Mouse (Mus musculus) frontal cortex, postnatal 10 days (tissue): Measurements from ENCODE around the gene Fam131c.

Experiments
- DNase-seq, 2 experiments: peaks; one replicate each; pipeline ENCODE4 v3.0.0; 2022; ENCODE audit warnings: low spot score in 2 of 2, mixed read lengths in 1 of 2

The Fam131c gene

DNA sequence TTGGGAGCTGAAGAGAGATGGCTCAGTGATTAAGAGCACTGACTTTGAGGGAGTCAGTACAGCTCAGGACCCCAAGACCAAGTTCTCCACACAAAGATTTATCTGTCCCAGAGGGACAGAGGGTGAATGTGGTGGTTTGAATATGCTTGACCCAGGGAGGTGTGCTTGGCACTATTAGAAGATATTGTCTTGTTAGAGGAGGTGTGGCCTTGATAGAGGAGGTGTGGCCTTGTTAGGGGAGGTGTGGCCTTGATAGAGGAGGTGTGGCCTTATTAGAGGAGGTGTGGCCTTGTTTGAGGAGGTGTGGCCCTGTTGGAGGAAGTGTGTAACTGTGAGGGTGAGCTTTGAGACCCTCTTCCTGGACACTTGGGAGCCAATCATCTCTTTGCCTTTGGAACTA is 10.2 kb upstream of the Fam131c start:
- DNase-seq = no peak

DNA sequence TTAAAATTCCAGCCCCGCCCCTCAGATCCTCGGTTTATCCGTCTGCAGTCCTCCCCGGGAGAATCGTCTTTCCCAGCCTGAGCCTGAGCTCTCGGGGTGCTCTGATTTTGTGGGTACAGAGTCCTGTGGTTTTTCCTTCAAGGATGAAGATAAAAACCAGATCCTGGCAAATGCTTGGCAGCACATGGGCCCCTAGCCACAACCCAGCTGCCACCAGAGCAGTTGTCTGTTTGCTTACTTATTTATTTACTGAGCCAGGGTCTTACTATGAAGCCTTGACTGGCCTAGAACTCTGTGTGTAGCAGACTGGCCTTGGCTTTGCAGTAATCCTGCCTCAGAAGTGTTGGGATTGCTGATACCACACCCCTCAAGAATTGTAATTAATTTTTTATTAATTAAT is 8.8 kb upstream of the Fam131c start:
- DNase-seq = no peak

DNA sequence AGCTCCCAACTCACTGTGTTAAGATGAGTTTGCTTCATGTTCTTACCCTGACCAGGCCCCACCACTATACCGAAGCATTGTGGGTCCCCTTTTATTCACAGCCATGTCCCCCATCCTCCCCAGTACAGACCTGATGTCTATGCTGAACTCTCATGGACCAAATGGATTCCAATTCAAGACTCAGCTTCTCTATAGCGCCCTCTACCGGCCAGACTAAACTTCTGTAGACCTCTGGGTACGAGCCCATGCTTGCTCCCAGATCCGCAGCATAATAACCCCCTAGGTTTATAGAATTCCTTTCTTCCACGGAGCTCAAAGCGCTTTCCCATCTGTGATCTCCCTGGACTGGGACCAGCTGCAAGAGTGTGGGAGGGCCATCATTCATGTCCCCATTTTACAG is 7.2 kb upstream of the Fam131c start:
- no peak for DNase-seq

GRCm38 (mm10) chr4:141362937-141363548 is 5.0 kb upstream of the Fam131c start:
- peak; percentile 42 to 74 for DNase-seq

- DNase-seq = no peak
These were observed 2.9 kb upstream of the Fam131c start for GRCm38 (mm10) chr4:141365126-141365525.

DNA sequence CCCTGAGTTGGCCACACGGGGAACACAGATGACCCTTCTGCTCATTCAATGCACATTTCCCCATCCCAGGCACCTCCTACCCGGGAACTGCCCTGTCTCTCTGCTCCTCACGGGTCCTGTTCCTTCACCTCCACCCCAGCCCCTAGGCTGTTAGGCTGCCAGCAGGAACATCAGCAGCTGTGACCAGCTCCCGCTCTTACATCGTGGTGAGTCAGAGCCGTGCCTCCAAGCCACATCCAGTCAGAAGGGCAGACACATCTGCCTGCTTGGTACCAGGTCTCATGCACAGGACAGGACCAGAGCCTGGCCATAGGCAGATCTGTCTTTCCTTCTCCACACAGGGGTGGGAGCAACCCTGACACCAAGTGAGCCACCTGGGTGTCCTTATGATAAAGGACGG is 2.1 kb upstream of the Fam131c start:
- no peak for DNase-seq

GRCm38 (mm10) chr4:141372426-141372825 is 4.4 kb downstream of the Fam131c start:
- no peak for DNase-seq

DNA sequence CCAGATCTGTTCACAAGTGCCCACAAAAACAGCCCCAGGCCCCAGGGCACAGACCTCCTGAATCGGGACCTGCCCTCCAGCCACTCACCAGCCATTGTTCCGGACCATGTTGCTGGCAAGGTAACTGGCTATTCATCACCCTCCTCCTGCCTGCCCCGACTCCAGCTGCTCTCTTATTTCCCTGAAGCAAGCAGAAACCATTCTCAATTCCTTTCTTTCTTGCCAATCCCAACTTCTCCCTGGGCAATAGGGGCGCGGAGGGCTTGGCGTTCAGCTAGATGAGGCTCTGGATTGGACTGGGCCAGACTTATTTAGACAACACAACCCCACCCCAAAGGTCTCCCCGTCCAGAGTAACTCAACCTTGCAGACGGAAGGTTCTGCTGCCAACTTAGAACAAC is 11.7 kb downstream of the Fam131c start:
- no peak for DNase-seq

GRCm38 (mm10) chr4:141382406-141382805 is 14.4 kb downstream of the Fam131c start:
- no peak for DNase-seq

DNA sequence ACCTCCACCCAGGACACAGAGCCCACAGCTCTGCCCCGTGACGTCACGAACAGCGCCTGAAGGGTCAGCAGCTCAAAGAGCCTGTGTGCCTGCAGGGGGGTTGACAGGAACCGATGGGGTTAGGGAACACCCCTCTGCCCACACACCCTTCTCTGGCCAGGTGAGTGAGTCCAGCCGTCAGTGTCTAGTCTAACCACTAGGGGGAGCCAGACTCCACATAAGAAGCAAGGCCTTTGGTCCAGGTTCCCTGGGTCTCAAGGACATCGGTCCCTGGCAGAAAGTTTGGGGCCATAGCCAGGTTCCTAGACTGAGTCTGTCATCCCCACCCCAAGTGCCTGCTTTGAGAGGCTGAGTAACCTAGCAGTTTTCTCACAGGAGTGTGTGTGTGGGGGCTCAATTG is 17.3 kb downstream of the Fam131c start:
- DNase-seq = no peak

DNA sequence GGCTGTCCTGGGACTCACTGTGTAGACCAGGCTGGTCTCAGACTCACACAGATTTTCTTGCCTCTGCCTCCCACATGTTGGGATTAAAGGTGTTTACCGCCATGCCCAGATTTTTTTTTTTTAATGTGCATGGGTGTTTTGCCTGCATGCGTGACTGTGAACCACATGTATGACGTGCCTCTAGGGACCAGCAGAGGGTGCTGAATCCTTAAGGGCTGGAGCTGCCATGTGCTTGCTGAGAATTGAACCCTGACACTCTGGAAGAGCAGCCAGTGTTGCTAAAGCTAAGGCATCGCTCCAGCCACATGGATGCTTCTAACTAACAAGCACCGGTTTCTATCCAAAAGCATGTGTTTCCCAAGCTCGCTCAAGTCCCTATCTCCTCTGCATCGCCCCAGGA is 18.1 kb downstream of the Fam131c start:
- DNase-seq = no peak

DNA sequence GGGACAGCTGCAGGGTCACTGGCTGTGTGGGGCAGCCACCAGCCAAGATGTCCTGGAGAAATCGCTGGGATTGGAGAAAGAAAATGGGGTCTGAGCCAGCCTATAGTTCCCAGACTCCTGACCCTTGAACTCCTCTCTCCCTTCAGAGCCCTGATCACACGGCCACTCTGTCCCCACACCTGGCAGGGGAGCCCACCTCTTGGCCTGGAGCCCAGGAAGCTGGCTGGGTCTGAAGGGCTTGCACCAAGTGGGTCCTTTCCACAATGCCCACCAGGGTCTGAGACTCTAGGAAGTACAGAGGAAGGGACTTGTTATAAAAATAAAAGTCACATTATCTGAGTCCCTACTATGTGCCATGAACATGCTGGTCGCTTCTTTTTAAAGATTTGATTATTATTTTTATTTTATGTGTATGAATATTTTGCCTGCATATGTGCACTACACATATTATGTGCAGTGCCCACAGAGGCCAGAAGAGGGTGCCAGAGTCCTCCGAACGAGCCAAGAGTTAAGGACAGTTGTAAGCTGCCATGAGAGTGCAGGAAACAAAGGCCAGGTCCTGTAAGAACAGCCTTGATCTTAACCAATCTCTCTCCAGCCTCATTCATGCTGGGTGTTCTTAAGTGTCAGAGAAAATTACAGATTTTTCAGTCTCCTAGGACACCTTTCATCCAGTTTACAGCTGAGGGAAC is 19.2 kb downstream of the Fam131c start:
- peak in 1 of 2 experiments; percentile 69 for DNase-seq

GRCm38 (mm10) chr4:141387933-141388332 is 19.9 kb downstream of the Fam131c start:
- no peak for DNase-seq

DNA sequence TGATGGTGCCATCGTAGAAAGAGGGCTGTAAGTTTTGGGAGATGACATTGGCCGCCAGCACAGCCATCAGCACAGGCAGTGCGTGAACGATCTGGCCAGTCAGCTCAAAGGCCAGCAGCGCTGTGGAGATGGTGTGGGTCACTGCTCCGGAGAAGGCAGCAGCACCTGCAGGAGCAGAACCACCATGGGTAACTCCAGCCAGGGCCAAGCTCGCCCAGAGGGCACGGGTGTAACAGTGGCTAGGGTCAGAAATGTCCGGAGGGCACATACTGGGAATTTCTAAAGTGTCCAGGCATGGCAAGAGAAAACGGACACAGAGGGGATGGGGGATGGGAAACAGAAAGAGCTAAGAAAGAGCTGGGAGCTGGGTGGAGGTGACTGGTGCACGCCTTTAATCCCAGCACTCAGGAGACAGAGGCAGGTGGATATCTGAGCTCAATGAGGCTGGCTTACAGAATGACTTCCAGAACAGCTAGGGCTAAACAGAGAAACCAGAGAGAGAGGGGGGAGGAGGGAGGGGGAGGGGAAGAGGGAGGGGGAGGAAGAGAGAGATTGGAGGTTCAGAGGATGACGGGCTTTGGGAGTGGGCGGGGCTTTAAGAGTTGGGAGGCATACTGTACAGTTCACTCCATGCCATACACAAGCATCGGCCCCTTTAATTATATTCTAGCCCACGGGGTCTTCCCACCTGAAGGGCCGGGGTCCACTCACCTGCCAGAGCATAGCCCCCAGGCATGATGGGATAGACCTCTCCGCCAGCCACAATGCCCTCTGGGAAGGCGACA is 21.5 kb downstream of the Fam131c start:
- no peak for DNase-seq

- no peak for DNase-seq
These were observed 23.3 kb downstream of the Fam131c start for GRCm38 (mm10) chr4:141391293-141391692.

DNA sequence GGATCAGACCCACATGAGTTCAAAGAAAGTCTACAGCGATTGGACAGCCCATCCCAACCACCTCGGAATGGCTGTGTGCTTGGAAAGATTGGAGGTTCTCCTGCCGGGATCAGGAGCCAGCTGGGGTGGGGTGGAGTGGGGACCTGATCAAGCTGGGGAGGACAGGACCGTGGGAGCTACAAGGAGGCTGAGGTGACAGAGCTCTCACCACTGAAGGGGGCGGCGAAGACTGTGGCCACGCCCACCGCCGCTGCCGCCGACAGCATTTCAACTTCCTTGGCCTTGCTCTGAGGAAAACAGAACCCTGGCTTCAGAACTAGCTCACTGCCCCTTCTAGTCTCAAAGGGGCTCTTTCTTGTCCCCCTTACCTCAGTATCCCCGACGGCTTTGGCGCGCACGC is 26.7 kb downstream of the Fam131c start:
- DNase-seq = no peak

- no peak for DNase-seq
These were observed 29.8 kb downstream of the Fam131c start for GRCm38 (mm10) chr4:141397861-141398260.

GRCm38 (mm10) chr4:141398545-141398944 is 30.5 kb downstream of the Fam131c start, which contains the start of gene Clcnka:
Gene Clcnka, minus strand, starts transcription at chr4:141398724.
- no peak for DNase-seq

DNA sequence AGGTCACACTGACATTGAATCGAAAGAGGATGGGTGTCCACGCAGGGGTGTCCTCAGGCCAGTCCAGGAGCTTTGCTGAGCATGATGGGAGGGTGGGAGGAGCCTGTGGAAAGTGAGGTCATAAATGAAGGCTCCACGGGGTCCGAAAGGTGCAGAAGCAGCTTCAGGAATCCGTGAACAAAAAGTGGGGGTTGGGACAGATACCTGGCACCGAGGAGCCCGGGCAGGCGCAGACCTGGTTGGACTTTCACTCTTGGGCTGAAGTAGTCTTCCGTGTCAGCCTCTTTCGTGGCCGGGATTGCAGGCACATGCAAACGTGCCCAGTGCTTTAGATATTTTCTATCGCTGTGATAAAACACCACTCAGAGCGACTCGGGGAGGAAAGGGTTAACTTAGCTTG is 32.2 kb downstream of the Fam131c start:
- no peak for DNase-seq

- DNase-seq = peak; percentile 78 to 89
These were observed 36.7 kb downstream of the Fam131c start for GRCm38 (mm10) chr4:141404518-141405313.

DNA sequence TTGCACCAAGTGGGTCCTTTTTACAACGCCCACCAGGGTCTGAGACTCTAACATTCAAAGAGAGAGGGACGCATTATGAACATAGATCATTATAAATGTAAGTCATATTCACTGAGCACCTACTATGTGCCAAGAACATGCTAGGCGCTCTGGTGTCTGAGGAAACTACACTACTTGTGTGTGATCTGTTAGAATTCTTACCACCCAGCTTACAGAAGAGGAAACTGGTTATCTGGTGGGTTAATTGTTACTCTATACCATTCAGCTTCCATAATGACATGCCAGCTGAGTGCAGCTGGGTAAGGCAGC is 37.2 kb downstream of the Fam131c start:
- no peak for DNase-seq
